Mouse (Mus musculus): ENCODE data around the gene Jagn1.

The Jagn1 gene

GRCm38 (mm10) chr6:113442442-113443090 is at the start of gene Jagn1:
Gene Jagn1, plus strand, starts transcription at chr6:113442569.
- ATAC-seq (ENCODE audit: low TSS enrichment) = peak; percentile 98

- ATAC-seq (ENCODE audit: low TSS enrichment) = no peak
Measured at GRCm38 (mm10) chr6:113393951-113394350, 48.4 kb upstream of the Jagn1 start.

- ATAC-seq (ENCODE audit: low TSS enrichment) = no peak
Measured at GRCm38 (mm10) chr6:113394811-113395210, 47.6 kb upstream of the Jagn1 start.

DNA sequence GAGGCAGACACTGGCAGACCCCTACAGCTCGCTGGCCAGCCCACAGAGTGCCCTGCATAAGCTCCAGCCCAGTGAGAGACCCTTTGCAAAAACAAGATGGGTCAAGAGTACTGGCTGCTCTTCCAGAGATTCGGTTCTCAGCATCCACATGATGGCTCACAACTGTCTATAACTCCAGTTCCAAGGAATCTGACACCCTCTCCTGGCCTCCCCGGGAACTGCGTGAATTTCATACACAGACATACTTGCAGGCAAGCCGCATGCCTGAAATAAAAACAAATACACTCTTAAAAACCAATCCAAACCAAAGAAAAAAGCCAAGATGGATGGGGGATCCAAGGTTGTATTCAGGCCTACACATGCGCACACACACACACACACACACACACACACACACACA is 46.9 kb upstream of the Jagn1 start:
- ATAC-seq (ENCODE audit: low TSS enrichment) = no peak

GRCm38 (mm10) chr6:113396270-113397030 is 45.9 kb upstream of the Jagn1 start:
- no peak for ATAC-seq (ENCODE audit: low TSS enrichment)

- peak; percentile 58 for ATAC-seq (ENCODE audit: low TSS enrichment)
Measured at GRCm38 (mm10) chr6:113402094-113402493, 40.3 kb upstream of the Jagn1 start.

DNA sequence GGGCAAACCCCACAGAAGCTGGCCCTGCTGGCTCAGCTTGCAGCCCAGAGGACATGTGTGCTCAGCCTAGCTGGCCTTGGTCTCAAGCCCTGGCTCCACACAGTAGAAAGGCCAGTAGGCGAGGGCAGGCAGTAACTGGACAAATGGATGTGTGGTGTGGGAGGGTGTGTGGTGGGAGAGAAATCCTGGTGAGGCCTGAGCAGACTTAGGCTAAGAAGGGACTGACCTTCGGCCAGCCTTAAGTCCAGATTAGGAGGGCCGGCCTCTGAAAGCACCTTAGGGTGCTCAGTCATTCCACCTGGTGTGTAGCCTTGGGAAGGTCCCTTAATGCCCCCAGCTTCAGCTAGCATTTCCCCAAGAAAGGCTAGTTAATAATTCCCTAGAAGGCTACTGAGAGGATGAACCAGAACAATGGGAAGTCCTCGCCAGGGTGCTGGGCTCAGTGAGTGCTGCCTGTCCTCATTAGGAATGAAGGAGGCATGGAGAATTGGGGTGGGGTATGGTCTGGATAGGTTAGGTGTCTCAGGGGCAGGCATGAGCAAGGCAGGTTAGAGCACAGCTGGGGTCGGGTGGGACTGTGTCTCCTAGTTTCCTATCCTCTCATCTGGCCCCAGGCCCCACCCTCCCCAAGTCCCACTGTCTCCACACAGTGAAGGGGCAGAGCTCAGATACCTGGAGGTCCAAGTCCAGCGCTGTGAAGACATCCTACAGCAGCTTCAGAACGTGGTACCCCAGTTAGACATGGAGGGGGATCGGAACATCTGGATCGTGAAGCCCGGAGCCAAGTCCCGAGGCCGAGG is 37.5 kb upstream of the Jagn1 start:
- ATAC-seq (ENCODE audit: low TSS enrichment) = 0 out of 2 replicates have a peak, but pooled peaks have one; percentile 4

DNA sequence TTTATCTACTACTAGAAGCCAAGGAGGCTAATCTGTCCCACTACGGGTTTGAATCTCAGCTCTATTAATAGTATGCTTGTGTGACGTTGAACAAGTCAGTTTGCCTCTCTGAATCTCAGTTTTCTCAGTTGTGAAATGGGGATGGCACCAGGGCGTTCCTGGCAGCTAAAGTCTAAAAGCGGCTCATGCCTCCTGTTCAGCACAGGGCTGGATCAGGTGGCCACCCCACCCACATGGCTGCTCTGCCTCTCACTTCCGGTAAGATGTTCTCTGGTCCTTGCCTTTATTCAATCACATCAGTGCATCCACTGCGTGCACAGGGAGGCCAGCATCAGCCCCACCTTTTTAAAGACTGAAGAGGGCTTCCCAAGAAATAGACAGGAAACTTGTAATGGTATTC is 36.9 kb upstream of the Jagn1 start:
- peak; percentile 81 for ATAC-seq (ENCODE audit: low TSS enrichment)

- ATAC-seq (ENCODE audit: low TSS enrichment) = no peak
Measured at GRCm38 (mm10) chr6:113406683-113407082, 35.7 kb upstream of the Jagn1 start.

DNA sequence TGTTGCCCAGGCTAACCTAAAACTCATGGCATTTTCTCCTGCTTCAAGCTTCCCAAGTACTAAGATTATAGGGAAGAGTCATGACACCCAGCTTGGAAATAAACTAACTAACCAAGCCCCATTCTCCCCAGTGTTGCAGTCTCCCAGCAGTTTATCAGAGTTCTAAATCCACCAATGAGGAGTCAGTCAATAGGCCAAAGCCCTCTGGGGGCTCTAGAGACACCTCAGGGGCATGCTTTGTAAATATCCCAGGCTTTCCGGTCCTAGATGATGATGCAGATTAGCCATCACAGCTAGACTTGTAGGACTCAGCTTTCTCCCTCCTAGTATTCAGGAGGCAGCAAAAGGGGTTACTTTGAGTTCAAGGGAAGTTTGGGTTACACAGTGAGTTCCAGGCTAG is 32.4 kb upstream of the Jagn1 start:
- ATAC-seq (ENCODE audit: low TSS enrichment) = no peak

GRCm38 (mm10) chr6:113416416-113416815 is 26.0 kb upstream of the Jagn1 start:
- no peak for ATAC-seq (ENCODE audit: low TSS enrichment)

- ATAC-seq (ENCODE audit: low TSS enrichment) = peak; percentile 60
Measured at GRCm38 (mm10) chr6:113418441-113419198, 23.7 kb upstream of the Jagn1 start.

- ATAC-seq (ENCODE audit: low TSS enrichment) = peak; percentile 98
Measured at GRCm38 (mm10) chr6:113419199-113419587, 23.2 kb upstream of the Jagn1 start, which contains the start of gene Rpusd3. Gene Rpusd3, minus strand, starts transcription at chr6:113419340.

GRCm38 (mm10) chr6:113423000-113423399 is 19.4 kb upstream of the Jagn1 start:
- no peak for ATAC-seq (ENCODE audit: low TSS enrichment)

DNA sequence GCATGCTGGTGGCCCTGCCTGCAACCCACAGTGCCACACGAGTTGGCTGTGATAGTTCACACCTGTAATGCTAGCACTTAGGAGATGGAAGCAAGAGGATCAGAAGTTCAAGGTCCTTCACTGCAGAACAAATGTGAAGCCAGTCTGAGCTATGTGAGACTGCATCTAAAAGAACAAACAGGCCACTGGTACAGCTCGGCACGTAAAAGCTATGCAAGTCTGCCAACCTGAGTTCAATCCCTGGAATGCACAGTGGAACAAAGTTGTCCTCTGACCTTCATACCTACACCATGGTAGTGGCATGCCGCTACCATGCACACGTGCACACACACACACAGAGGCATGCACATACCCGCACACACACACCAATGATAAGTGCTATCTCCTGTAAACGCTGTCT is 18.2 kb upstream of the Jagn1 start:
- ATAC-seq (ENCODE audit: low TSS enrichment) = no peak

DNA sequence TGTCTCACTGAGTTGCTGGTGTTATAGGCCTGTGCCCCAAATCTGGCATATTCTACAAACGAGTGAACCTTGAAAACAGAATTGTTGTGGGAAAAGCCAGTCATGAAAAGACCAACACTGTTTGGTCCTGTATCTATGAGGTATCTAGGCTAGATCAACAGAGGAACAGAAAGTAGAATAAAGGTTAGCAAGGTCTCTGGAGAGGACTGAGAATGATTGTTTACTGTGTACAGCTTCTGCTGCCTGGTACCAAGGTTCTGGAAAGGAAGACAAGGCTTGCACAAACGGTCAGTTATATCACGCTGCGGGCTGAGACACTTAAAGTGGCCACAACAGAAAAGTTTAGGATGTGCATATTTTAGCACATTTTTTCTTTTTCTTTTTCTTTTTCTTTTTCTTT is 15.7 kb upstream of the Jagn1 start:
- no peak for ATAC-seq (ENCODE audit: low TSS enrichment)

DNA sequence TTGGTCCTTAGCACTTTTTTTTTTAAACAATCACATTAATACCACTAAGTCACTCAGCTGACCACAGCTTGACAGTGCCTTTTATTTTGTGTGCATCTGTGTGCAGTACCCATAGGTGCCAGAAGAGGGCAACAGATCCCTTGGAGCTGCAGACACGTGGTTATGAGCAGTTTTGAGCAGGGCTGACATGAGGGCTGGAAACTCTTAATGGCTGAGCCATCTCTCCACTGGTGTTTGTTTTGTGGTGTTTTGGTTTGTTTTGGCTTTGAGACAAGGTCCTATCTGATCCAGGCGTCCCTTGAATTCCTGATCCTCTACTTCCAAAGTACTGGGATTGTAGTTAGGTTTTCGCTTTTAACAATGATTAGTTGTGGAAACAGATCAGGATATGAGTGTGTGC is 15.0 kb upstream of the Jagn1 start:
- ATAC-seq (ENCODE audit: low TSS enrichment) = no peak

- no peak for ATAC-seq (ENCODE audit: low TSS enrichment)
Measured at GRCm38 (mm10) chr6:113428006-113428405, 14.4 kb upstream of the Jagn1 start.

DNA sequence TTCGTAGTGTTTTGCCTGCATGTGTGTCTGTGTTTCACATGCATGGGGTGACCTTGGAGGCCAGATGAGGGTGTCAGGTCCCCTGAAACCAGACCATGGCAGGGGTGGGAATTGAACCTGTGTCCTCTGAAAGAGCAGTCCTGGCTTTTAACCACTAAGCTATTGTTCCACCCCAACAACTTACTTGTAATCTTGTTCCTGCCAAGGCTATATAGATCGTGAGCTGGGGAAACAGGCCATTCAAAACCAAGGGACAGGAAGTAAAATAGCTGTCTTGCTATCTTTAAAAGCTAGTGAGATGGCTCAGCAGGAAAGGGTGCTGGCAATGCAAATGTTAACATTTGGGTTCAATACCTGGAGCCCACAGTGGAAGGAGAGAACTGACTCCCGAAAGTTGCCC is 12.4 kb upstream of the Jagn1 start:
- no peak for ATAC-seq (ENCODE audit: low TSS enrichment)

GRCm38 (mm10) chr6:113430846-113431245 is 11.5 kb upstream of the Jagn1 start:
- ATAC-seq (ENCODE audit: low TSS enrichment) = no peak

DNA sequence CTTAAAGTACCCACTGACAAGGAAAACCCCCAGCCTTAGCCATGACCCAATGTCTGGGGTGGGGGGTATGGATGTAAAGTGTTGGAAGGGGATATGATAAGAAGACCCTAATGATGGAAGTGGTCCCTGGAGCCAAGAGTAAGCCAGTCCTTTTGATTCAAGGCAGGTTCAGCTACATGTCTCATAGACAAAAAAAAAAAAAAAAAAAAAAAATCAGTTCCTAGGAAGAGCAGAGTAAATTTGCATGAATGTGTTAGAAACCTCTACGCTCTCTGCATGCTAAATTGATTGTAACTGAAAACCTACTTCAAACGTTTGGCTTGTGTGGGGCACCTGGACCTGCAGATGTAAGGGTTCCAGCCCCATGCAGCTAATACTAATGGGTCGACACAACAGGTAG is 10.6 kb upstream of the Jagn1 start:
- no peak for ATAC-seq (ENCODE audit: low TSS enrichment)

GRCm38 (mm10) chr6:113433661-113434060 is 8.7 kb upstream of the Jagn1 start:
- no peak for ATAC-seq (ENCODE audit: low TSS enrichment)

Data from frontal cortex, adult (tissue).